Mouse (Mus musculus) spleen, adult 12 weeks (tissue): ENCODE data around the gene Ankrd13a.

Source experiments
- DNase-seq: peaks from one replicate; pipeline ENCODE4 v3.0.0; 2022; ENCODE audit warnings: low spot score

Ankrd13a gene

DNA sequence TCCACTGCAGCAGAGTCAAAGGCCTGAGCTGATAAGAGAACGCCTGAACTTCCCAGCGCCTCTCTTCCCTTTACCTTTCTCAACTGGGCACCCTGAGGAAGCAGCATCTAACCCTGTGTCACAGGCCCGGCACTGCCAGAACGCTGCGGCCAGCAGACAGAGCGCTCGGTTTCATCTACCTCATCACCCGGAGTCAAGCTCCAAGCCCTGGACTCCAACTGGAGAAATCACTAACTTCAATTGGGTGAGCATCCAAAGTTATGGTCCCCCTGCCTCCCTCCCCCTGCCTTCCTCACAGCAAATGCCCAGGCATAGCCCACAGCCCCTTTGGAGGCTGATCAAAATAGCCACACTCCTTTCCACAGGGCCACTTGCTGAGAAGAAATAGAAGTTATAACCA, 7.8 kb upstream of the Ankrd13a start:
- no peak for DNase-seq

DNA sequence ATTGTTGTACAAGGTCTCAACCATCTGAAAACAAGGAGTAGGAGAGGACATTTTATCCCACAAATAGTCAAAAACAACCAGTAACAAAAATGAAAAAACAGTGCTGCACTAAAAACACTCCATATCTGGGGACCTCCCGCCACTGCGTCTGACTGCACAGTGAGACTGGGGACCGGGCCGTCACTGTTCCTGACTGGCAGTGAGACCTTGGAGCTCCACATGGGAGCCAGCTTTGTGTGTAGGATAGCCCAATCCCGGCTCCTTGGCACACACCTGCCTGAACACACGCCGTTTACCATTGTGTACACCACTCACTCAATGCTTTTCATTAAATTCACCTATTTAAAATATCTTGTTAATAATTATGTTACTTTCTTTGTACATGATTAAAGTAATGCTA, 7.3 kb upstream of the Ankrd13a start:
- DNase-seq = no peak

DNA sequence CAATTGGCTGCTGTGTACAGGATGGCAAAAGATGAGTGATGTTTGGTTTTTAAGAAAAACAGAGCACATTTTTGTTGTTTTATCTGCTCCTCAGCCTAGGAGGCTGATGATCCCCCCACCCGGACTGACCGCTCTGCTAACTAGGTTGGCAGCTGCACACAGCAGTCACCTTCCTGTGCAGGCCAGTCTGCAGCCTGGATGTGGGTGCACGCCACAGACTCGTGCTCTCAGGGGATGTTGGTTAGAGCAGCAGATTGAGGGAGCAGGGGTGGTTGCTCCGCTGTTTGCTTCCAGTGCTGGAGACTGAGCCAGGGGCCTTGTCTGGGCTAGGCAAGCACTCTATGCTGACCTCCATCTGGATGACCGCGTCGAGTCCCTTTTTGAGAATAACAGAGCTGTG, 4.7 kb upstream of the Ankrd13a start:
- no peak for DNase-seq

DNA sequence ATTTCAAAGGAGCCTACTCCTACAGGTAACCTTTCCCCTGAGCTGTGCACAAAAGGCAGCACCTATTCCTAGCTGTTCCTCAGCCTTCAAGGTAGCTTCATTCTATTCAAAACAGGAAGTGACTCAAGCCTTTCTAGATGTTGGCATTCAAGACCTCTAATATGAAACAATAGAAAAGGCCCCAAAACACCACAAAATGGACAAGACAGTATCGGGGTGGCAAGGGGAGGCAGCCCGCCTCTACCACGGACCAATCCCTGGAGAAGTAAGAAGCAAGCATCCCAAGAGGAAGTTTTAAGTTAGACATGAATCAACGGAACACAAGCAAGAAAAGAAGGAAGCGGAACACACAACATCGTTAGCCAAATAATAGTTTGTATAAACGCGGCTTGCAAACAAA, 2.7 kb upstream of the Ankrd13a start:
- DNase-seq = no peak

DNA sequence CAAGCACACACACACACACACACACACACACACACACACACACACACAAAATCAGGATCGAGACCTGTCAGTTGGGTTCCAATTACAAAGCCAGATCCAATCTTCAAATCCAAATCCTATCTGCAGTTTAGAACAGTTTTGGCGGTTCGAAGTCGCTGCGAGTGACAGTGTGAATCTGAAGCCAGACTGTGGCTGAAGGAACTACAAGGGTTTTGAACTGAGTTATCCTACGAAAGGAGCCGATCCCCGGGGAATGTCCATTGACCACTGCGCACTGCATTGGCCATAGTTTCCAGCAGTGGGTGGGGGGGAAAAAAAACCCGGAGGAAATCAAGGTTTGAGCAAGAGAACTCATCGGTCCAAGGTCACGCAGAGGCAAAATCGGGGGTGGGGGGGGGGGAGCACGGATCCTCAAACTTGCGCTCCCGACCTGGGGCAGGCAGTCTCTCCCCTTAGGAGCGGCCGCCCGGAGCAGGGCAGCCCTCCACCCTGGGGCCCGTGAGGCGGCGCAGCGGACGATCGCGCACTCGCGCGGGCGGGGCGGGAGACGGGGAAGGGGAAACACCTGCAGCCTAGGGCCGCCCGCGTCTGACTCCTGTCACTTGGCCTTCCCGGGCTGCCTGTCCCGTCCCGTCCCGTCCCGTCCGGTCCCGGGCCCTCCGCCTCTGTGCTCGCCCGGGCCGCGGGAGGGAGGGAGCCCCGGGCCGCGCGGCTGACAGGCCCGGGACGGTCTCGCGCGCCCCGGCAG, 1.8 kb upstream of the Ankrd13a start:
- DNase-seq = peak; percentile 47

DNA sequence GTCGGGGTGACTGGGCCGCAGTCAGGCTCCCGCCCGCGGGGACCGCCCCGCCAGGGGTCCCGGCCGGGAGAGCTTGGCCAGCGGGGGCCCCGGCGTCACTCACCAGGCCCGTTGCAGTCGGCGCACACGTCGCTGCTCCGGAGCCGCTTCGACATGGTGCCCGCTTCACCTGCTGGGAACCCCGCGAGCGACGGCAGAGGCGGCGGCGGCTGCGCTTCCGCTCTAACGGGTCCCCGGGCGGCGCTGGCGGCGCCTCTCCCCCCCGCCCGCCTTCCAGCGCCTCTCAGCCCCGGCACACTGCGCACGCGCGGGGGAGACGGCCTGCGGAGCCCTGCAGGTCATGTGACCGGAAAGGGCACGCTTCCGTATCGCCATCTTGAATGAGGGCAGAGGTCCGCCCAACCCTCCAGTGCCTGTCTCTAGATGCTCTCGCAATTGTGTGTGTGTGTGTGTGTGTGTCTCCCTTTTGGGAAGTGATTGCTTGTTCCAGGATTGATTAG, 1.2 kb upstream of the Ankrd13a start:
- peak; percentile 95 for DNase-seq

DNA sequence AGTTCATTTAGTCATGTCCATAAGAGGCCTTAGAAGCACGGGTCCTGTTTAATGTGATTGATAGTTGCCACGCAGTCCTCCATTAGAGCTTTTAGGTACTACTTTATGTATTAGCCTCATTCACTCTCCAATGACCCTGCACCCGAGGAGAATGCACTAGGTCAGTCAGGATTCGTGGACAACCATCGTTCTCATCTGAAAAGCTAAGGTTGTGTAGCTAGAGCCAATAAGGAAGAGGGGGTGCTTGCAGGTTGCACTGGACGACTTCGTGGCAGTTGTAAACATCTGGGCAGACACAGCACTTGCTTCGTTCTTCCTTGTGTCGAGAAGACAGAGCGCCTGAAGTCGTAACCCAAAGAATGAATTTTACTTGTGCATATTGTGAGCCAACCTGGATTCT, 697 bp upstream of the Ankrd13a start:
- DNase-seq = peak; percentile 48

DNA sequence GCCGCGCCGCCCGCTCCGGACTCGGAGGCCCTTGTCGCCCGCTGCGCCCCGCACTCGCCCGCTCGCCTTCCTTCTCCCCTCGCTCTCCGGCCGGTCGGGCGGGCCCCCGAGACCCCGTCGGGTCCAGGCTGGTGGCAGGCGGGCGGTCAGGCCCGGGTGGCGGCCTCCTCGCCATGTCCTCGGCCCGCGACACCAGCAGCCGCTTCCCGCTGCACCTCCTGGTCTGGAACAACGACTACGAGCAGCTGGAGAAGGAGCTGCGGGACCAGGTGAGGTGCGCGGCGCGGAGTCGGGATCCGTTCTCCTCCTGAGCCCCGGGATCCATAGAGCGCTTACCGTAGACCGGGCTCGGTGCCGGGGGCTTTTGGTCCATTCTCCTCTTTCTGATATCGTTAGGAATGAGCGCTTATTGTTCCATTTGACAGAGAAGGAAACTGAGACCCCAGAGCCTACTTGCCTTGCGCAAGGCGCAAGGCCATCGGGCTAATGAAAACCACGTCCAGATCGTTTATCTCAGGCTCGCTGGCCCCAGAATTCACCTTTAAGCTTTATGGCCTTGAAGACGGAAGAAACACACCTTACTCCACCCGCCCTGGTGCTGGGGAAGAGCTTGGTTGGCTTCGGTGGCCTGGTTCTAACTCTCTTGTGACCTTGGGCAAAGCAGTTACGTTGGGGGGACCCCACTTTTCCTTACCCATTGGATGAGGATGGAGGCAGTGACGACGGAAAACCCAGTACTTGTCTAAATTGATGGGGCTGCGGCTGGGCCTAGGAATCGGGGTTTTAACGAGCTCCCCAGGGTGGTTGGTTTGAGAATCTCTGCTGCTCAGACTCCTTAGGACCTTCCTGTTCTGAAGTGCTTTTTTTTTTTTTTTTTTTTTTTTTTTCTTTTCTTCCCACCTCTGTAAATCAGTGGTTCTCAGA, 841 bp downstream of the Ankrd13a start, which contains the start of gene Git2:
Gene Git2, minus strand, starts transcription at position 462 of the 924 bp plus-strand sequence.
- DNase-seq = no peak

DNA sequence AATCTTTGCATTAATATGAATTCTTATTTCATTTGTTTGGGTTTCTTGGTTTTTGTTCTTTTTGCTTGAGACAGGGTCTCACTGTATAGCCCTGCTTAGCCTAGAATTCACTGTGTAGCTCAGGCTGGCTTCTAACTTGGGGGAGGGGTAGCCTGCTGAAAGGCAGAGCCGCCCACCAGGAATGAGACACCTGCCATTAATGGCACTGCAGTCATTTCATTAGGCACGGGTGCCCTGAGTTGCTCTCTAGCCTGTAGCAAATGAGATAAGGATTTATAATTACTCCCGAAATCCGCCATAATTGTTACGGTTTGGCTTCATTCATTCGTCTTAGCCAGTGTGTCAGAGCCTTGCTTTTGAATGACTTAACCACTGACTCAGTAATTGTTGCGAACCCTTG, 1.7 kb downstream of the Ankrd13a start:
- no peak for DNase-seq

DNA sequence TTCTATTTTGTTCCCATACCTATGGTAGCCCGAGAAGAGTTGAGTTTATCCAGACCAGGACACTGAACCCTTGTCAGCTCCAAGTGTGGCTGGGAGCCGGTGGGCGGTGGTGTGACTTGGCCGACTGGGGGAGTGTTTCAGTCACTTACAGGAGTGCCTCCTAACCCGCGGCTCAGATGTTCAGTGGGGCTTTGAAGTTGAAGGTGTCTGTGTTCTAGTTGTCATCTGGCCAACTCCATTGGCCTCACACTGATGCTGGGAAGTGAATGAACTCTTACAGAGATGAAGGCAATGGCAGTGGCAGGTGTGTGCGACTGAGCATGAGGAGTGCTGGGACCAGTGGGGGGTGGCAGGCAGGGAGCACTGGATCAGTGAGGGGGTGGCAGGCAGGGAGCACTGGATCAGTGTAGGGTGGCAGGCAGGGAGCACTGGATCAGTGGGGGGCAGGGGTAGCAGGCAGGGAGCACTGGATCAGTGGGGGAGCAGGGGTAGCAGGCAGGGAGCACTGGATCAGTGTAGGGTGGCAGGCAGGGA, 5.5 kb downstream of the Ankrd13a start:
- no peak for DNase-seq

DNA sequence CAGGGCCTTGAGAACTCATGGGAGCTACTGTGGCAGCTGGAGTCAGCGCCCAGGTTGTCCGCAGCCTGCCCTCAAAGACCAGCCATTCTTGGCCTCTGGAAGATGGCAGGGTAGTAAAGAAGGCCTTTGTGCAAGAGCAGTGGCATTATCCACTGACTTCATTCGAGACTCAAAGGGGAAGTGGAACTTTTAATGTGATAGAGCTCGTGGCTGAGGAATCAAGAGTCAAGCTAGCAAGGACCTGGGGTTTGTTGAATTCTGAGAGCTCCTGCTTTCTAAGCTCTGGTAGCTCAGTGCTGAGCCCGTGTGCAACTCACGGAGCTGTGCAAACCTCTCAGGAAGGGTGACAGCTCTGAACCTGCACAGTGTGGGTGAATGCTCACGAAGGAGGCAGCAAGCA, 6.4 kb downstream of the Ankrd13a start:
- no peak for DNase-seq

DNA sequence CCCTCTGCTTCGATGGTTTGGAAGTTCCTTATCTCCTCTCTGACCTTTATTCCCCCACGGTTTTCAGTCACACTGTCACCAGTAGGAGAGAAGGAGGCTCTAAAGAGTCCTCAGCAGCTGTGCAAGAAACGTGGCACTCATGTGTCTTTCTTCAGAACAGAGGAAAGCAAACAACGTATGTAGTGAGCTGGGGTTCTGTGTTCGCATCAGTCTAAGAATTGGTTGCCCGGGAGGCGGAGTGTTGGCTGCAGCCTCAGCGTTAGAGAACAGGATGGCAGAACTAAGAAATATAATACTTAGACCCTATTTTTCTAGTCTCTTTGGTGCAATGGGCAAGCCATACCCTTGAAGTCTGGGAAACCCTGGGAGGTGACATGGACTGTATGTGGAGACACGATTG, 8.5 kb downstream of the Ankrd13a start:
- DNase-seq = no peak

DNA sequence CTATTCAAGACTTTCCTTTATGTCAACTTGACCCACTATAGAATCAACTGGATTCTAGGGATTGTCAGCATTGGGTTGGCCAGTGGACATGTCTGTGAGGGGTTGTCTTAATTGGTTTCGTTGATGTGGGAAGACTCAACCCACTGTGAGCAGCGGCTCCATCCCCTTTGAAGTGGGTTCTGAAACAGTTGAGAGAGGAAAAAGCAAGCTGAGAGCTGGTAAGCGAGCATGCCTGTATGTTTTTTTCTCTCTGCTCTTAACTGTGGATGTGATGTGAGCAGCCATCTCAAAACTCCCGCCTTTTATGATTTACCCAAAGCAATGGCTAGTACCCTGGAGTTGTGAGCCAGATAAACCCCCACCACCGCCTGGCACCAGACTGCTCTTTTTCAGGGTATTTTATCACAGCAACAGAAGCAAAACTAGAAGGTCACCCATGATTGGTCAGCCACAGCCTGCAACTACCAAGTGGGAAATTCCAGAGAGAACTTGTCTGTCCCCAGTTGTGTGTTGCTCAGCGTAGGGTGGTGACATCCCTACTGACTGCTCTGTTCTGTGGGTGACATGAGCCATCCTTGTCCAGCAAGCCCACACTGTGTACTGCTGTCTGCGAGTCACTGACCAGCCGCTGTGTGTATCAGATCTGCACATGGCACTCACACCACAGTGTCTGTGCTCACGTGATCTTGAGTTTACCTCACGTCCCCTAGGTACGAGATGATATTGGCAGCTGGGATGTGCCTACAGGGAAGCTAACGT, 9.1 kb downstream of the Ankrd13a start:
- DNase-seq = no peak

DNA sequence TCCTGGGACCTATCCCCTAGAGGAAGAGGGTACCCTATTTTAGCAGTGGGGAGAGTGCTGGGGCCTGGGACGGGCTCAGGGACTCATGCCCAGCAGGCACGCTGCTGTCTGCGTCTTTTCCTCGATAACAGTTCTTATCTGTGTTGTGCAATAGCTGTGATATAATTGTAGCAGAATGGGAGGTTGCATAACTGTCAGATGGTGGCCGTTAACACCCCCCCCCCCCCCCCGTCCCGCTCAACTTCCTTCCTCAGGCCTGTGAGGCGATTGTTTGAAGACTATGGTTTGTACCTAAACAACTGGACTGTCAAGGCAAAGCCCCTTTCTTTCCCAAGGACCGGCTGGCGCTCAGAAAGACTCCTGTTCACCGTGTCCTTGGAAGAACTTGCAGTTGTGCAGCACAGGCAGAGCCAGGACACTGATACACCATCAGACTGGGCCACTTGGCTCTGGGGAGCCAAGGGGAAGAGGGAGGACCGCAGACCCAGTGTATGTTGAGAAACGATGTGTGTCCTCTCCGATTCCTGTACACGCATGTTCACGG, 10.2 kb downstream of the Ankrd13a start:
- no peak for DNase-seq

DNA sequence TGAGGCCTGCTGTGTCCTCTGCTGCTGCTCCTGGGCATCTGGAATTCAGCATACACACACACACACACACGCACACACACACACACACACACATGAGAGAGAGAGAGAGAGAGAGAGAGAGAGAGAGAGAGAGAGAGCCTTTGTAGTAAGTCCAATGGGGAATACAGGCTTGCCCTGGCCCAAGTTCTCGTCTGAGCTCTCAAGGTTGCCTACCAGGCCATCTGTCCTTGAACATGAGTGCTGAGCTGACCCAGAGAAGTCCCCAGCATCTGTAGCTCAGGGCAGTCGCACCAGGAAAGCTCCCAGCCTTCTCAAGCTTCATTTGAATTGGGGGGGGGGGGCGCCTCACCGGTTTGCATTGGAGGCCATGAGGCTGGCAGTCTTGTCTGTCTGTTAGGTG, 10.7 kb downstream of the Ankrd13a start:
- DNase-seq = no peak

DNA sequence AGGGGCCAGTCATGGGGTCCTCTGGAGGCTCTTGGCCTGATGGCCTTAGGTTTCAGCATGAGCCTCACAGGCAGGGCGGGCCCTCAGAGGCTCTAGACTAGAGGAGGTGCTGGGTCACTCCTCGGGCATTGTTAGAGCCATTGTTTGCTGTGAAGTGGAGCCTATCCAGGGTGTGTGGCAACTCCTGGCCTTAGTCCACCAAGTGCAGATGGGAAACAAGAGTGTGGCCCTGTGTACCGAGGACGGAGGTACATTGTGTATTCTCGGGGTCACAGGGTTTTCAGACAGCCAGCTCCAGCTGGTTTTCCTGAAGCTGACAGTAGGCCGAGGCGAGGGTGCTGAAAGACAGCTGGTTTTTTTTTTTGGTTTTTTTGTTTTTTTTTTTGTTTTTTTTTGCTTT, 18.8 kb downstream of the Ankrd13a start:
- DNase-seq = no peak

DNA sequence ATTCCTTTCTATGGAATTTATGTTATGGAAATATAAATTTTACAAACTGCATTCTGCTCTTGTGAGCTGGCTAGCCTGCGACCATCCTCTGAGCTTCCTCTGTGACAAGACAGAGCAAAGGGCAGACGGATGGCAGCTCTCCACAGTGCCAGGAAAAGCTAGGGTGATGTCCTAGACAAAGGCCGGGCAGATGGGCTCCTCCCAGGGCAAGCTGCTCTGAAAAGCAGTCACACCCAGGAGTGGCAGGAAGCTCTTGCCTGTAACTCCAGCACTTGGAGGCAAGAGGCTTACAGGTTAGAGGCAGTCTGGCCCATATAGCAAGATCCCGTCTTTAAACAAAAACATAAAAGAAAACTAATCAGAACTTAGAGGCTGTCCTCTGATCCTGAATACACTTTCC, 20.1 kb downstream of the Ankrd13a start:
- DNase-seq = no peak

DNA sequence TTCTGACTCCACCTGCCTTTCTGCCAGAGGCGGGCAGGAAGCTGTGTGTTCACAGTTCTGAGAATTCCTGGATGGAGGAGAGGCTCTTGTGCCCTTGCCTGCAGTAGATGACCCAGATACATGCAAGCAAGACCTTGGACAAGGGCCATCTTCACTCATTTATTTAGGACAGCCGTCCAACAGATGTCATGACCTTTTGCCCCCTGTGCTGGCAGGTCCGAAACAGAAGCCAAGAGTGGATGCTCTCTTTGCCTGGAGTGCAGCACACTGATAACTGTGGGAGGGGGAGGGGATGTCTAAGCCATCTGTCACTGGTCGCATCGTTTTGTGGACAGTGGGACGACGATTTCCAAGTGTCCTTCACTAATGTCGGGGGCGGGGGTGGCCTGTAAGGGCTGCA, 20.8 kb downstream of the Ankrd13a start:
- DNase-seq = no peak

DNA sequence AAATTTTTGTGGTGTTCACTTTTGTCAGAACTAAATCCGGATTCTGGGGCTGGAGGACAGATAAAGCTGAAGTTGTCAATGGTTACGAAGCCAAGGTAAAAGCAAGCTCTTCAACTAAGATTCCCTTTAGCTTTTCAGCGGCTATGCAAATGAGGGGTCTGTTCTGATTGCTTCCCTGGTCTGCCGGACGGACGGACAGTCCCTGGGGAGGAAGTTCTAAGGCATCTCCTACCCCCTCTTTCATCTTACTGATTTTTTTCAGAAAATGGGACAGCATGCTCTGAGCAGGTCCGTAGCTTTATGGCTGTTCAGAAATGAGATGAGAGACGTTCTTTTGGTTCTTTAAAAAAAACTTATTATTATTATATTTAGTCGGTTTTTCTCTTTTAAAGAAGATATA, 21.2 kb downstream of the Ankrd13a start:
- no peak for DNase-seq

DNA sequence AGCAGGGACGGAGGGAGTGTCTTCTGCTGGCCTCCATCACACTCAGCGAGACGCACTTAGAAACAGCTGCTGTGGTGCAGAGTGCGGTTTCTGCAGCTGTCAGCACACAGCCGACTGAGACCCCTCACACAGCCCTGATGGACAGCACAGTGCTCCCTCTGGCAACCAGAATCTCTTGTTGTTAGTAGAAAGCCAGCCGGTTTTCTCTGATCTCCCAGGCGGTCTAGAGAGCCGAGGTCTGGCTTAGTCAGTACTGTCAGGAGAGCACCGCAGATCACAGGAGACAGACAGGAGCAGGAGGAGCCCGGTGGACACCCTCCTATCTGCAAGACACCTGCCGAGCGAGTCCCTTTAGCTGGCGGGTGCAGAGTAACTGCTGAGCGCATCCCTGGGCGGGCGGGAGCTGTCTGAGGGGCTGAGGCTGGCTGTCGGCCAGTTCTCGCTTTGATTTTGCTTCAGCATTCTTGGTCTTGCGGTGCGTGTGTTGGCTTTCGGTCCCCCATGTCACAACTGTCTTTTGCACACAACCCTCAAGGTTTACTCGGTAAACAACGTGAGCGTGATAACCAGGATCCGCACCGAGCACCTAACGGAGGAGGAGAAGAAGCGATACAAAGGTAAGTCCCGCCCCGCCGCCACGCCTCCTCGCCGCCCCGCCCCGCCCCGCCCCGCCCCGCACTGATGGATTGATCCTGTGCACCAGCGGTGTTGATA, 22.0 kb downstream of the Ankrd13a start:
- DNase-seq = no peak

DNA sequence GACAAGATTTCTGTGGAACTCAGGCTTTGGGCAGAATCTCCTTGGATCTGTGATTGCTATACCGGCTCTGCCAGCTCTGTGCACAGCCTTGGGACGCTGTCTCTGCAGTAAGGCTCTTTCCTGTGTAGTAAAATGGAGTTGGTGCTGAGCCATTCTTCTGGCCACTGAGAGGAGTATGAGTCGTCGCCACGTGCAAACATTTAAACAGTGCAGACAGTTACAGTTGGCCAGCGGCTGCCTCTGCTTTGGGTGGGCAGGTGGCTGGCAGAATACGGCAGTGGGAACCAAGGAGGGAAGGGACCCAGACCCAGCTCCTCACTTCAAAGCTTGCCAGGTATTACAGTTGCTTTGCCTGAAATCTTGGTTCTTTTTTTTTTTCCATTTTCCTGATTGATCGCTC, 22.8 kb downstream of the Ankrd13a start:
- no peak for DNase-seq
